Mouse (Mus musculus) neural tube, embryonic 14.5 days (tissue): ENCODE data around the gene Ccdc124. TPM values are rescaled to one million over a fixed set of nuclear protein-coding genes. Genes with fewer than 3 reads are reported as not detected.

Experiments
- ATAC-seq: fragments of 200-750 bp; cut with Nextera tagmentation; 2 replicates; pipeline ENCODE4 v1.8.0; 2017; ENCODE audit warnings: low read depth, mild to moderate bottlenecking, moderate TSS enrichment, moderate library complexity
- H3K27ac ChIP-seq: fragments of 300-500 bp; sonication (generic); 2 replicates; pipeline ENCODE4 v1.5.1; 2014; ENCODE audit warnings: low read depth, mild to moderate bottlenecking, control low read depth, low read length, moderate library complexity, mixed read lengths
- H3K27me3 ChIP-seq: fragments of 300-500 bp; sonication (generic); 2 replicates; pipeline ENCODE4 v1.6.1; 2014; ENCODE audit warnings: low read length; ENCODE audit not compliant: control insufficient read depth, insufficient read depth
- H3K36me3 ChIP-seq: fragments of 300-500 bp; sonication (generic); 2 replicates; pipeline ENCODE4 v1.6.1; 2014; ENCODE audit warnings: low read length, mixed read lengths; ENCODE audit not compliant: control insufficient read depth, insufficient read depth
- H3K4me1 ChIP-seq: fragments of 300-500 bp; sonication (generic); 2 replicates; pipeline ENCODE4 v1.6.1; 2014; ENCODE audit warnings: low read length; ENCODE audit not compliant: control insufficient read depth, insufficient read depth
- H3K4me2 ChIP-seq: fragments of 300-500 bp; sonication (generic); 2 replicates; pipeline ENCODE4 v1.6.1; 2014; ENCODE audit warnings: mild to moderate bottlenecking, low read depth, low read length, control low read depth
- H3K4me3 ChIP-seq: fragments of 300-500 bp; sonication (generic); 2 replicates; pipeline ENCODE4 v1.5.1; 2014; ENCODE audit warnings: low read depth, low read length, control low read depth, mixed read lengths
- H3K9ac ChIP-seq: fragments of 300-500 bp; sonication (generic); replicated peaks from 2 replicates; pipeline ENCODE4 v1.6.1; 2014; ENCODE audit warnings: low read depth, mild to moderate bottlenecking, control low read depth, low read length, mixed read lengths
- H3K9me3 ChIP-seq: fragments of 300-500 bp; sonication (generic); 2 replicates; pipeline ENCODE4 v1.6.1; 2016; ENCODE audit warnings: low read length; ENCODE audit not compliant: control insufficient read depth
- WGBS: fragments of 180-500 bp; shearing (Covaris S2); extraction: QIAGEN DNeasy Blood & Tissue Kit; methylation state at CpG from one replicate; pipeline ENCODE4 v1.1.7; 2014; 5-methylcytosine and 5-hydroxymethylcytosine counted together
- polyA plus RNA-seq: library from polyadenylated mRNA; unstranded; fragments of >200 nt; fragmentation: Nextera tagmentation; extraction: Ambion mirVana; gene quantifications from 2 replicates; pipeline ENCODE4 v1.2.1, GENCODE M21; 2014

The Ccdc124 gene
- polyA plus RNA-seq, 1 experiment from 2014 or later, result 159 TPM

DNA sequence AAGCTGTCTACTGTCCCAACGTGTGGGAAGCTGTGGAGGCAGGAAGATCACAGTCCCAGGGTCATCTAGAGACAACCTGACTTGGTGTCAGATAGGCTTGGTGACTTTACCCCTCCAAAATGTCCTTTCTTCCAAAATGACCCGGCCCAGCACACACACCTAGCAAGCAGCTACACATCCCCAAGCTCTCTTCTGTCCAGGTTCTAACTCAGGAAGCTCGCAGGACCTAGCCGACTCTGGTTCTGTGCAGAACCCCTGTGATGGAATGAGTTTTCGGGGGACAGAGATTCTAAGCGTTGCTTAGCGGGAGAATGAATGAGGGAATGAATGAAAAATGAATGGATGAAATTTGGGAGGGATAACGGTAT is 31.7 kb upstream of the Ccdc124 start:
- peak overlapping the region; percentile 90 for H3K9ac ChIP-seq
- H3K4me3 ChIP-seq, result peak overlapping the region; percentile 86
- 14% methylated on average over 8 of the region's 8 CpGs for WGBS
- no peaks in the 10 kb centered on the region for H3K36me3 ChIP-seq
- H3K4me1 ChIP-seq, result peaks cover 7% of the 10 kb centered on the region
- H3K27me3 ChIP-seq, result no peaks in the 10 kb centered on the region
- H3K4me2 ChIP-seq, result peak overlapping the region; percentile 92
- H3K27ac ChIP-seq, result peak overlapping the region; percentile 92
- H3K9me3 ChIP-seq, result no peaks in the 10 kb centered on the region
- peak; percentile 39 for ATAC-seq

DNA sequence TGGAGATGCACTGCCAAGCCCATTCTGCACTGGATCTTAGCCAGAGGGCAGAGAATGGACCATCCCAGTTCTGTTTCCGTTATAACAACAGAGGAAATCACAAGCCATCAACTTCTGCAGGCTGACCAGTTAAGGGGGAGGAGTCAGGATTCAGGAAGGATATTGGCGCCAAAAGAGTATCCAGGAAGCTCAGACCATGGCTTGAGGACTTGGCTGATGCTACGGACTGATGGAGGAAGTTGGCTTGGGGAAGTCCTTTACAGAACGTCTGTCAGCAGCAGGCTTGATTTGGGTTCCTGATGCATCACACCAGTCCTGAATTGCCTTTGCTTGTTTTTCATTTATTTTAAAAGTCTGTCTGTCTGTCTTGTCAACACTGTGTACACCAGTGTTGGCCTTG is 30.8 kb upstream of the Ccdc124 start:
- WGBS, result 69% methylated on average over 4 of the region's 4 CpGs
- Histone ChIP-seq H3K4me3 (no peak overlapping the region), H3K27ac (no peak overlapping the region), H3K36me3 (no peaks in the 10 kb centered on the region), H3K4me2 (no peak overlapping the region), H3K4me1 (peaks cover 7% of the 10 kb centered on the region), H3K9ac (no peak overlapping the region), H3K9me3 (no peaks in the 10 kb centered on the region), H3K27me3 (no peaks in the 10 kb centered on the region)
- ATAC-seq, result no peak

DNA sequence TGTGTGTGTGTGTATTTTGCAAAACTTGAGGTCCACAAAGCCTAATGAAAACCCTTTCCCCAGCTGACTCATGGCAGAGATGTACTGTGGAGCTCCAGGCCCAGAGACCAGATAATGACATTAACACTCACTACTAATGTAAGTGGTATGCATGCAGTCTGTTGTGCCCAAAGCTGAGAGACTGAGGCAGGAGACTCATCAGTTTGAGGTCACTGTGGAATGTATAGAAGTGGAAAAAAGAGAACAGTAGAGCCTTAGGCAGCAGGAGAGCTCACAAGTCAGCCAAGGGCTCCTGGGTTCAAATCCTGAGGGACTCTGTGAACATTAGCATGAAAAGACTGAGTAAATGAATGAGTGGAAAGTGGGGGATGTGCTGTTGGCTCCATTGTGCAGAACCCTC is 29.8 kb upstream of the Ccdc124 start:
- no peak for ATAC-seq
- no peak overlapping the region for H3K4me3 ChIP-seq
- no peaks in the 10 kb centered on the region for H3K27me3 ChIP-seq
- no peak overlapping the region for H3K9ac ChIP-seq
- H3K9me3 ChIP-seq, result no peaks in the 10 kb centered on the region
- no peaks in the 10 kb centered on the region for H3K36me3 ChIP-seq
- peaks cover 8% of the 10 kb centered on the region for H3K4me1 ChIP-seq
- no peak overlapping the region for H3K4me2 ChIP-seq
- H3K27ac ChIP-seq, result no peak overlapping the region

DNA sequence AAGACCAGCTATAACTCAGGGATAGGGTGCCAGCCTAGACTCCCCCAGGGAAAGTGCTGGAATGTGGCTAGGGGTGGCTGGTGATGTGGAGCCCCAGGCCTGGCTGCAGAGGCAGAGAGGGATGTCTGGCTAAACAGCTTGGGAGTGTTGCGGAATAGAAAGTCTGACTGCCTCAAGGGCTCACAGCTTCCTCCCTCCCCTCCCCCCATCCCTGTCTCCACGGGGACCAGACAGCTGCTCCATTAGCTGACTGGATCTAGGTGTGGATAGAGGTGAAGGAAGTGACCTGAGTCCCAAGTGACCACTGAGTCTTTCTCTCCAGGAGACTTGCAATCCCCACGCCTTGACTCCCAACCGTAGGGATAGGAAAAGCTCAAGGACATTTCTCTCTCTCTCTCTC is 29.4 kb upstream of the Ccdc124 start:
- ATAC-seq, result no peak
- WGBS, result 45% methylated on average over 4 of the region's 4 CpGs
- Histone ChIP-seq H3K27ac (no peak overlapping the region), H3K4me3 (no peak overlapping the region), H3K9ac (no peak overlapping the region), H3K36me3 (no peaks in the 10 kb centered on the region), H3K4me1 (peaks cover 13% of the 10 kb centered on the region), H3K9me3 (no peaks in the 10 kb centered on the region), H3K27me3 (no peaks in the 10 kb centered on the region), H3K4me2 (no peak overlapping the region)

DNA sequence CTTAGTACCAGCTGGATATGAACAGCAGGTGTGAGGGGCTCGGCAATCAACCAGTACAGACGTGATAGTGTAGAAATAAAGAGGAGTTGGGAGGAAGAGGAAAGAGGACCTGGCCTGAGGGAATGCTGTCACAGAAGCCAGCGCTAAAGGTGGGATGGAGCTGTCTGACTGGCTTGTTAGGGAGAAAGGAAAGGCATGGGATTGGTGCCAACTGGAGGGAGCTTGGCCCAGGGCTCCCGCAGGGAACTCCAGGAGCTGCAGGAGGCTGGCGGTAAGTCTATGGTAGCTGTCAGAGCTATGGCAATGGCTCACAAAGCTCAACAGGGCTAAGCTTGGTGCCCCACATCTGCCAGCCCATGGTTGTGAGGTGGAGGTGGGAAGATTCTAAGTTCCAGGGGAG is 28.5 kb upstream of the Ccdc124 start:
- no peak overlapping the region for H3K4me2 ChIP-seq
- no peaks in the 10 kb centered on the region for H3K27me3 ChIP-seq
- H3K4me1 ChIP-seq, result peaks cover 13% of the 10 kb centered on the region
- no peak overlapping the region for H3K4me3 ChIP-seq
- H3K9ac ChIP-seq, result 0 out of 2 replicates have a peak overlapping the region, but pooled peaks have one; percentile 11
- 36% methylated on average over 5 of the region's 5 CpGs for WGBS
- H3K36me3 ChIP-seq, result no peaks in the 10 kb centered on the region
- no peaks in the 10 kb centered on the region for H3K9me3 ChIP-seq
- no peak overlapping the region for H3K27ac ChIP-seq
- ATAC-seq, result no peak

DNA sequence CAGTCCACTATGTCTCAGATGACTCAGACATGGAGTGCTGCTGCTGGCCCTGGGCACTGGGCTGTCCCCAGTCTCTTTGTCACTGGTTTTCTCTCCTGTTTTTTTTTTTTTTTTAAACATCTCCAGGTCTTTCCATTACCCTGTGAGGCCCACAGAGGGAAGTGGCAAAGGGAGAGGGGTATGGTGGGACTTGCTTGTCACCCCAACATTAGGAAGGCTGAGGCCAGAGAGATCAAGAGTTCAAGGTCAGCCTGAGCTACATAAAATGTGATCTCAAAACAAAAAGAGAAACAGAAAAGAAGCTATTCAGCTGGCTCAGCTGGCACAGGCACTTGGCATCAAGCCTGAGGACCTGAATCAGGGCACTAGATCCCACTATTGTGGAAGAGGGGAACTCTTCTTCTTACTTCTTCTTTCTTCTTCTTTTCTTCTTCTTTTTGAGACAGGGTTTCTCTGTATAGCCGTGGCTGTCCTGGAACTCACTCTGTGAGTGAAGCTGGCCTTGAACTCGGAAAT is 27.2 kb upstream of the Ccdc124 start:
- no peaks in the 10 kb centered on the region for H3K9me3 ChIP-seq
- H3K4me3 ChIP-seq, result no peak overlapping the region
- H3K4me2 ChIP-seq, result no peak overlapping the region
- H3K9ac ChIP-seq, result no peak overlapping the region
- H3K27ac ChIP-seq, result no peak overlapping the region
- peaks cover 11% of the 10 kb centered on the region for H3K4me1 ChIP-seq
- no peaks in the 10 kb centered on the region for H3K36me3 ChIP-seq
- no peak for ATAC-seq
- no peaks in the 10 kb centered on the region for H3K27me3 ChIP-seq
- WGBS, result 77% methylated on average over 2 of the region's 2 CpGs

DNA sequence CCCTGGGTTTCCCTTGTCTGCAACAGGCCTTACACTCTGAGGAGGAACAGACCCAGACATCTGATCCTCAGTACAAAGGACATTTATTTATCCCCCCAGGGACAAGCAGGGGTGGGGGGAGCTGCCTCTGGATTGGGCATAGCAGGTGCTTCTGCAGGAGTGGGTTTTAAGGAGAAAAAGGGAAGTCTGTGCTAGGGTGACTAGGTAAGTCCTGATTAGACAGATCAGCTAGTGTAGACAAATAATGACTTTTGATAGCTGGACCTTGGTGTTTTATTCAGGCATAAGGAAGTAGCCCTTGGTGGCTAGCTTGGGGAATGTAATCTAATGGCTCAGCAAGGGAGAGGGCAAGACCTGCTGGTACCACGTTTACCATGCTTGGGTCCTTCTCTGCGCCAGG is 25.5 kb upstream of the Ccdc124 start:
- no peak for ATAC-seq
- peaks cover 11% of the 10 kb centered on the region for H3K4me1 ChIP-seq
- no peaks in the 10 kb centered on the region for H3K9me3 ChIP-seq
- no peak overlapping the region for H3K4me2 ChIP-seq
- no peaks in the 10 kb centered on the region for H3K27me3 ChIP-seq
- H3K27ac ChIP-seq, result no peak overlapping the region
- no peak overlapping the region for H3K4me3 ChIP-seq
- H3K36me3 ChIP-seq, result peaks cover 17% of the 10 kb centered on the region
- 80% methylated on average over 2 of the region's 2 CpGs for WGBS
- no peak overlapping the region for H3K9ac ChIP-seq

DNA sequence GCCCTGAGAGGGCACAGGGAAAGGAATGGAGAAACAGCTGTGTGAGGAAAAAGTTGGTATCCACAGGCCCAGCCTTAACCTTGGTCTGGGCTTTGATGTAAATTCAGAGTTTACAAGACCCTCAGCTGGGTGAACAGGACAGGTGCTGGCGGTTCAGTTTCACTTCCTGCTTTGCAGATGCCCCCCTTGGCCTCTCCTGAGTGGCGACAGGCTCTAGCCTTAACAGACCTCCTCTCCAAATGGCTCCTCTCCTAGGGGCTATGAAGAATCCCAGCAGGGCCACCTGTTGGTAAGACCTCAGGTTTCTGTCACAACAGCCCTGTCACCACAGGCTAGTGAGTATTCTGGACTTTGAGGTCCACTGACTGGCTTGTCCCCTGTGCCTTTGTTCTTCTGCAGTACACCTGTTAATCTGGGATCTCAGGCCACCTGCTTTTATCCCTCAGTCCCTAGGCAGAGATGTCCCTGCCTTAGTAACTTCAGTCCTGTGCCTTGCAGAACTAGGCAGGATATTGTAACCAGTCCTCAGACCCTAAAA is 25.0 kb upstream of the Ccdc124 start:
- Histone ChIP-seq H3K9me3 (no peaks in the 10 kb centered on the region), H3K27ac (no peak overlapping the region; the same call in 1 of the 2 replicates), H3K9ac (peak overlapping the region; percentile 46; the same call in 1 of the 2 replicates), H3K27me3 (no peaks in the 10 kb centered on the region), H3K4me2 (no peak overlapping the region), H3K4me1 (peaks cover 11% of the 10 kb centered on the region), H3K4me3 (peak overlapping the region; percentile 51; the same call in 1 of the 2 replicates), H3K36me3 (peaks cover 18% of the 10 kb centered on the region)
- ATAC-seq, result no peak
- 49% methylated on average over 2 of the region's 2 CpGs for WGBS

DNA sequence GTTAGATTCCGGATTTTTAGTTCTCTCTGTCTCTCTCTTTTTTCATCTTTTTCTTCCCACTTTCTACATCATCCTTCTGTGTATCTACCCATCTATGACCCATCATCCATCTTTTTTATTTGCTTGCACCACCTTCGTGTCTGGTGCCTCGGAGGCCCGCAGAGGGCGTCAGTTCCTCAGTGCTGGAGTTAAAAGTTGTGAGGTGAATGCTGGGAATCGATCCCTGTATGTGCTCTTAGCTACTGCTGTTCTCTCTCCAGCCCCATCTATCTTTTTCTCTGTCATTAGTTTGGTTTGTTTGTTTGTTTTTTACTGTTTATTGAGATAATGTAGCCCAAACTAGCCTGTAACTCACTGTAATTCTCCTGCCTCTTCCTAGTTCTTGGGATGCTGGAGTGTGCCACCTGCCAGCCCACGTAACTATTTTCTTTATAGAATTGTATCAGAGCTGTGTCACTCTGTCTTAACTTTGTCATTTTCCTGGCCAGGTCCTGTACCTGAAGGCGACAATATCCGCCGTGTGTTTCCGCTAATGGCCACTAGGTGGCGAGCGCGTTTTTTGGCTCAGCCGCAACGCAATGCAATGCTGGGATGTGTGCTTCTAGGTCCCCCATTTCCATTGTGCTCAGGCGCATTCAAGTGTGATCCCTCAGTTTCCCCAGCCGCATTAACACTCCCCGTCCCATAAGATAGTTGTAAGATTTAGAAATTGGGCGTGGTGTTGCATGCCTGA is 24.1 kb upstream of the Ccdc124 start:
- H3K4me2 ChIP-seq, result peak overlapping the region; percentile 86
- no peaks in the 10 kb centered on the region for H3K9me3 ChIP-seq
- peaks cover 11% of the 10 kb centered on the region for H3K4me1 ChIP-seq
- H3K27me3 ChIP-seq, result peaks cover 6% of the 10 kb centered on the region
- ATAC-seq, result peak; percentile 72
- H3K27ac ChIP-seq, result peak overlapping the region; percentile 50; the same call in 1 of the 2 replicates
- H3K36me3 ChIP-seq, result peaks cover 18% of the 10 kb centered on the region
- under 1% methylated on average over 20 of the region's 20 CpGs for WGBS
- peak overlapping the region; percentile 55 for H3K9ac ChIP-seq
- peak overlapping the region; percentile 51 for H3K4me3 ChIP-seq
